Comparison of ENCODE assay signal across 13 mouse cellular contexts in genomic region chr7:142475641-142476040, GRCm38 (mm10). TPM values are rescaled to one million over a fixed set of nuclear protein-coding genes. Genes with fewer than 3 reads are reported as not detected.
DNase-seq lines count a peak whose midpoint lies in the region; ATAC-seq and TF ChIP-seq lines count a peak whose summit lies in the region.
"Had no signal": no experiment of that assay in that cellular context is flagged by ENCODE, and none has a peak within 500 bp of the region (broad histone marks: within the 10 kb centered on the region; RNA-seq: fewer than 3 reads in every experiment).

No protein-coding gene starts in this region.

- no peaks in the 10 kb centered on the region for H3K79me2 ChIP-seq in liver, adult 2 months (ENCODE audit: control insufficient read depth, insufficient read depth, low read length)

- H3K4me3 ChIP-seq in liver, adult 2 months (ENCODE audit: insufficient read depth, low read depth, low read length), result 0 out of 2 replicates have a peak overlapping the region, but pooled peaks have one; percentile 12
- peak overlapping the region; percentile 8 for H3K4me3 ChIP-seq in embryonic fibroblast, embryonic 13.5 days (ENCODE audit: insufficient read depth, low read length)
- H3K4me3 ChIP-seq in limb, embryonic 14.5 days (replicated peaks; ENCODE audit: low read length), result no peak overlapping the region
- H3K4me3 ChIP-seq: hindbrain, embryonic 12.5 days; limb, embryonic 12.5 days; neural tube, embryonic 13.5 days had no signal

- no peak overlapping the region for H3K9ac ChIP-seq in liver, adult 2 months (ENCODE audit: low read depth, low read length)
- H3K9ac ChIP-seq in limb, embryonic 14.5 days (ENCODE audit: low read depth, low read length, severe bottlenecking), result no peak overlapping the region
- H3K9ac ChIP-seq: forebrain, postnatal 0 days; hindbrain, embryonic 12.5 days; limb, embryonic 12.5 days; neural tube, embryonic 13.5 days had no signal

- H3K4me1 ChIP-seq in liver, adult 2 months (ENCODE audit: control insufficient read depth, insufficient read depth, low read length), result no peaks in the 10 kb centered on the region; the same call in 1 of the 2 replicates
- H3K4me1 ChIP-seq in embryonic fibroblast, embryonic 13.5 days (ENCODE audit: control insufficient read depth, insufficient read depth, low read length), result peaks cover 17% of the 10 kb centered on the region
- H3K4me1 ChIP-seq in limb, embryonic 14.5 days (ENCODE audit: control insufficient read depth, insufficient read depth, low read length), result peaks cover 41% of the 10 kb centered on the region

- ATAC-seq in limb, embryonic 14.5 days (ENCODE audit: low FRiP score, low read depth), result no peak
- ATAC-seq: forebrain, postnatal 0 days had no signal

- 71% methylated on average over 7 of the region's 7 CpGs for WGBS in liver, adult 2 months
- WGBS in limb, embryonic 14.5 days, result 66% methylated on average over 7 of the region's 7 CpGs

- TF ChIP-seq CTCF in liver, adult 2 months (IDR thresholded peaks at IDR 0.05; ENCODE audit: low read depth, low read length), result no peak
- TF ChIP-seq CTCF in embryonic fibroblast, embryonic 13.5 days (IDR thresholded peaks at IDR 0.05; ENCODE audit: borderline replicate concordance, insufficient read depth, low read length), result no peak

- H3K36me3 ChIP-seq in liver, adult 2 months (ENCODE audit: control insufficient read depth, insufficient read depth, low read length), result no peaks in the 10 kb centered on the region
- no peaks in the 10 kb centered on the region for H3K36me3 ChIP-seq in limb, embryonic 14.5 days (ENCODE audit: control insufficient read depth, insufficient read depth, low read length)
- H3K36me3 ChIP-seq: hindbrain, embryonic 12.5 days; limb, embryonic 12.5 days; neural tube, embryonic 13.5 days had no signal

- no peak overlapping the region for H3K4me2 ChIP-seq in limb, embryonic 14.5 days (replicated peaks; ENCODE audit: low read depth, low read length, severe bottlenecking)
- H3K4me2 ChIP-seq: hindbrain, embryonic 12.5 days; neural tube, embryonic 13.5 days had no signal

- peak; percentile 39 to 44 for DNase-seq in cerebellum, postnatal 10 days
- no peak for DNase-seq in cerebellum, adult 11-12 months
- DNase-seq in liver, adult 2 months (ENCODE audit: extremely low read depth, low read depth, low spot score), result no peak
- DNase-seq in liver, result no peak
- DNase-seq in limb, embryonic 14.5 days (ENCODE audit: low spot score), result no peak
- no peak for DNase-seq in frontal cortex, postnatal 10 days (ENCODE audit: low spot score in 2 of 2)
- DNase-seq in layer of hippocampus, postnatal 25 days (ENCODE audit: extremely low spot score in 1 of 2, low spot score in 1 of 2), result no peak
- DNase-seq: forebrain, postnatal 0 days had no signal

- no peaks in the 10 kb centered on the region for H3K27me3 ChIP-seq in liver, adult 2 months (ENCODE audit: control insufficient read depth, insufficient read depth, low read length)
- H3K27me3 ChIP-seq in limb, embryonic 14.5 days (ENCODE audit: control insufficient read depth, insufficient read depth, low read length), result no peaks in the 10 kb centered on the region
- H3K27me3 ChIP-seq: hindbrain, embryonic 12.5 days; limb, embryonic 12.5 days; neural tube, embryonic 13.5 days had no signal

- no peaks in the 10 kb centered on the region for H3K9me3 ChIP-seq in limb, embryonic 14.5 days (ENCODE audit: control insufficient read depth, low read length)
- H3K9me3 ChIP-seq: hindbrain, embryonic 12.5 days; limb, embryonic 12.5 days; neural tube, embryonic 13.5 days had no signal

- no peak for TF ChIP-seq POLR2A in liver, adult 2 months (IDR thresholded peaks at IDR 0.05; ENCODE audit: extremely low read depth, insufficient read depth, low read length)
- no peak for TF ChIP-seq POLR2A in embryonic fibroblast, embryonic 13.5 days (IDR thresholded peaks at IDR 0.05; ENCODE audit: low read depth, low read length)
- TF ChIP-seq POLR2A in limb, embryonic 14.5 days (IDR thresholded peaks at IDR 0.05; ENCODE audit: borderline replicate concordance, extremely low read depth, insufficient read depth, insufficient read length), result no peak

- H3K27ac ChIP-seq in liver, adult 2 months (replicated peaks; ENCODE audit: insufficient read depth, low read depth, low read length), result no peak overlapping the region
- peak overlapping the region; percentile 55 for H3K27ac ChIP-seq in embryonic fibroblast, embryonic 13.5 days (ENCODE audit: insufficient read depth, low read length)
- 0 out of 2 replicates have a peak overlapping the region, but pooled peaks have one; percentile 13 for H3K27ac ChIP-seq in limb, embryonic 14.5 days (replicated peaks; ENCODE audit: low read depth, low read length)
- H3K27ac ChIP-seq: hindbrain, embryonic 12.5 days; neural tube, embryonic 13.5 days had no signal

RNA-seq across cellular contexts. Expression of gene Lsp1, which starts 15.0 kb away (rescaled TPM):
- 1.4 and 1.8 TPM in 2 replicates for total RNA-seq in liver, adult 2 months (2014; rRNA removed)
- polyA plus RNA-seq in liver, adult 2 months (2012; rRNA removed), result 3.1 and 6.0 TPM in 2 replicates
- 114 and 159 TPM in 2 replicates for polyA plus RNA-seq in embryonic fibroblast, embryonic 13.5 days (2011; ENCODE audit: insufficient read length, low read depth, missing spikeins)
- 102 TPM in 2 replicates for polyA plus RNA-seq in limb, embryonic 14.5 days (2012; rRNA removed)
- polyA plus RNA-seq in limb, embryonic 14.5 days (2014; fragmentation: Nextera tagmentation; extraction: Ambion mirVana), result 45.8 and 48.0 TPM in 2 replicates
- total RNA-seq in layer of hippocampus, postnatal 25 days (2021), result 1 to 10 TPM; 2.2 to 4.2 TPM

RNA-seq across cellular contexts. Expression of gene Tnnt3, which starts 23.0 kb away (rescaled TPM):
- total RNA-seq in liver, adult 2 months (2014; rRNA removed), result 6.4 TPM in 1 of 2 replicates, not detected in the other
- polyA plus RNA-seq in liver, adult 2 months (2012; rRNA removed), result not detected in 2 replicates
- polyA plus RNA-seq in embryonic fibroblast, embryonic 13.5 days (2011; ENCODE audit: insufficient read length, low read depth, missing spikeins), result 1.4 TPM in 2 replicates
- 42.5 and 114 TPM in 2 replicates for polyA plus RNA-seq in limb, embryonic 14.5 days (2012; rRNA removed)
- 101 and 183 TPM in 2 replicates for polyA plus RNA-seq in limb, embryonic 14.5 days (2014; fragmentation: Nextera tagmentation; extraction: Ambion mirVana)
- not detected for total RNA-seq in layer of hippocampus, postnatal 25 days (2021)
- total RNA-seq: common myeloid progenitor, adult 5-6 weeks had no signal

RNA-seq across cellular contexts. Expression of gene Tnni2, which starts 34.0 kb away (rescaled TPM):
- 10.1 TPM in 1 of 2 replicates, not detected in the other for total RNA-seq in liver, adult 2 months (2014; rRNA removed)
- polyA plus RNA-seq in liver, adult 2 months (2012; rRNA removed), result not detected in 2 replicates
- 1.1 TPM in 1 of 2 replicates, not detected in the other for polyA plus RNA-seq in embryonic fibroblast, embryonic 13.5 days (2011; ENCODE audit: insufficient read length, low read depth, missing spikeins)
- 60.8 and 156 TPM in 2 replicates for polyA plus RNA-seq in limb, embryonic 14.5 days (2012; rRNA removed)
- 76.8 and 134 TPM in 2 replicates for polyA plus RNA-seq in limb, embryonic 14.5 days (2014; fragmentation: Nextera tagmentation; extraction: Ambion mirVana)
- under 1 TPM in 1 of 2 experiments, not detected in 1; 0.70 TPM for total RNA-seq in layer of hippocampus, postnatal 25 days (2021)

RNA-seq across cellular contexts. Expression of gene Syt8, which starts 41.0 kb away (rescaled TPM):
- not detected in 2 replicates for total RNA-seq in liver, adult 2 months (2014; rRNA removed)
- polyA plus RNA-seq in liver, adult 2 months (2012; rRNA removed), result not detected in 2 replicates
- polyA plus RNA-seq in embryonic fibroblast, embryonic 13.5 days (2011; ENCODE audit: insufficient read length, low read depth, missing spikeins), result 1.3 and 2.4 TPM in 2 replicates
- 4.9 and 7.3 TPM in 2 replicates for polyA plus RNA-seq in limb, embryonic 14.5 days (2012; rRNA removed)
- 1.5 and 2.0 TPM in 2 replicates for polyA plus RNA-seq in limb, embryonic 14.5 days (2014; fragmentation: Nextera tagmentation; extraction: Ambion mirVana)
- not detected for total RNA-seq in layer of hippocampus, postnatal 25 days (2021)
- total RNA-seq: common myeloid progenitor, adult 5-6 weeks; forebrain, postnatal 0 days had no signal
- polyA plus RNA-seq: forebrain, postnatal 0 days; neural tube, embryonic 13.5 days had no signal

RNA-seq across cellular contexts. Expression of gene Mrpl23, which starts 56.8 kb away (rescaled TPM):
- 45.0 and 54.8 TPM in 2 replicates for total RNA-seq in liver, adult 2 months (2014; rRNA removed)
- polyA plus RNA-seq in liver, adult 2 months (2012; rRNA removed), result 7.6 and 9.0 TPM in 2 replicates
- 8.2 and 10.6 TPM in 2 replicates for polyA plus RNA-seq in embryonic fibroblast, embryonic 13.5 days (2011; ENCODE audit: insufficient read length, low read depth, missing spikeins)
- 94.6 and 97.2 TPM in 2 replicates for polyA plus RNA-seq in limb, embryonic 14.5 days (2012; rRNA removed)
- 30.0 and 40.8 TPM in 2 replicates for polyA plus RNA-seq in limb, embryonic 14.5 days (2014; fragmentation: Nextera tagmentation; extraction: Ambion mirVana)
- total RNA-seq in layer of hippocampus, postnatal 25 days (2021), result 1 to 10 TPM; 5.8 to 6.7 TPM

Comparison
In these comparisons a context has a peak if more than half of its experiments do, and no peak if none do; other contexts are left out.
1. DNase-seq: peak in cerebellum, postnatal 10 days (2 of 2); none in cerebellum, adult 11-12 months (single experiment), liver, adult 2 months (single experiment), liver (single experiment), limb, embryonic 14.5 days (single experiment), frontal cortex, postnatal 10 days (0 of 2) and layer of hippocampus, postnatal 25 days (0 of 2).
2. RNA of gene Tnnt3, which starts 23.0 kb away (polyA plus RNA-seq): 42.5 to 183 TPM in limb, embryonic 14.5 days; 1.4 TPM in embryonic fibroblast, embryonic 13.5 days and not detected in liver, adult 2 months; every median in the first group is over 10 times any median in the second.
3. RNA of gene Tnni2, which starts 34.0 kb away (polyA plus RNA-seq): 60.8 to 156 TPM in limb, embryonic 14.5 days; 1.1 TPM in embryonic fibroblast, embryonic 13.5 days and not detected in liver, adult 2 months; every median in the first group is over 10 times any median in the second.